Mouse (Mus musculus) CH12.LX (cell line): Measurements from ENCODE around the gene Cpne5. TPM values are rescaled to one million over a fixed set of nuclear protein-coding genes. Genes with fewer than 3 reads are reported as not detected.

ENCODE experiments used
- DNase-seq: peaks from one replicate; pipeline ENCODE4 v3.0.0-alpha.2; 2013; ENCODE audit errors: extremely low read depth
- H3K27ac ChIP-seq: 2 replicates; pipeline ENCODE4 v1.5.1; 2012; ENCODE audit warnings: low read depth, mild to moderate bottlenecking, control low read depth, moderate library complexity; ENCODE audit not compliant: insufficient read depth
- H3K27me3 ChIP-seq: replicated peaks from 2 replicates; pipeline ENCODE3; 2012; ENCODE audit warnings: inconsistent platforms
- H3K36me3 ChIP-seq, 2 experiments: replicated peaks in 1 of 2; 2 replicates each; pipeline versions ENCODE3 to v1.6.1; 2012; ENCODE audit warnings: inconsistent platforms in 1 of 2, low read length in 1 of 2, mild to moderate bottlenecking in 1 of 2, mixed read lengths in 1 of 2, moderate library complexity in 1 of 2; ENCODE audit not compliant: control insufficient read depth in 1 of 2, insufficient read depth in 1 of 2
- H3K4me1 ChIP-seq, 2 experiments: 2 replicates each; pipeline ENCODE4 v1.6.1; 2012; ENCODE audit warnings: inconsistent platforms in 1 of 2, moderate library complexity in 1 of 2; ENCODE audit not compliant: insufficient read depth in 2 of 2, control insufficient read depth in 1 of 2
- H3K4me2 ChIP-seq: 2 replicates; pipeline ENCODE4 v1.6.1; 2012; ENCODE audit warnings: low read depth, mild to moderate bottlenecking, control low read depth; ENCODE audit not compliant: poor library complexity, insufficient read depth, severe bottlenecking
- H3K4me3 ChIP-seq, 3 experiments: fragments of 150-350 bp in 1 of 3; sonication (generic) in 1 of 3; replicated peaks in 1 of 3; 2 replicates each; pipeline versions ENCODE3 to v1.5.1; 2011 to 2012; ENCODE audit warnings: low read depth in 2 of 3, low read length in 2 of 3, mild to moderate bottlenecking in 2 of 3, moderate library complexity in 2 of 3, control low read depth in 1 of 3, improper control_type of control experiment in 1 of 3, inconsistent platforms in 1 of 3, mixed read lengths in 1 of 3; ENCODE audit not compliant: poor library complexity in 1 of 3
- H3K79me2 ChIP-seq: replicated peaks from 2 replicates; pipeline ENCODE4 v1.6.1; 2012; ENCODE audit warnings: mild to moderate bottlenecking, moderate library complexity; ENCODE audit not compliant: control insufficient read depth, poor library complexity, insufficient read depth, severe bottlenecking; ENCODE audit errors: extremely low read depth
- H3K9ac ChIP-seq: 2 replicates; pipeline ENCODE4 v1.6.1; 2012; ENCODE audit warnings: low read depth, mild to moderate bottlenecking, control low read depth, moderate library complexity; ENCODE audit not compliant: insufficient read depth
- H3K9me3 ChIP-seq: replicated peaks from 2 replicates; pipeline ENCODE3; 2012; ENCODE audit warnings: low read length, inconsistent platforms, mixed read lengths
- BHLHE40 ChIP-seq: IDR thresholded peaks from 2 replicates; pipeline ENCODE4 v1.6.1; 2011; ENCODE audit warnings: mild to moderate bottlenecking, low read depth, low read length, improper control_type of control experiment
- CHD1 ChIP-seq: IDR thresholded peaks from 2 replicates; pipeline ENCODE4 v1.6.1; 2012; ENCODE audit warnings: low read depth, low read length, improper control_type of control experiment, inconsistent platforms
- CHD2 ChIP-seq: IDR thresholded peaks from 2 replicates; pipeline ENCODE4 v1.6.1; 2011; ENCODE audit warnings: low read length, improper control_type of control experiment
- ELF1 ChIP-seq: IDR thresholded peaks from 2 replicates; pipeline ENCODE4 v1.6.1; 2014; ENCODE audit warnings: low read depth, mild to moderate bottlenecking, inconsistent platforms, low read length, improper control_type of control experiment
- EP300 ChIP-seq: IDR thresholded peaks from 2 replicates; pipeline ENCODE4 v1.6.1; 2011; ENCODE audit warnings: low read length, improper control_type of control experiment
- ETS1 ChIP-seq: conservative IDR thresholded peaks from 2 replicates; pipeline ENCODE4 v1.6.1; 2012; ENCODE audit warnings: low read depth, mild to moderate bottlenecking, inconsistent platforms, low read length, improper control_type of control experiment, moderate library complexity
- GABPA ChIP-seq: IDR thresholded peaks from 2 replicates; pipeline ENCODE4 v1.6.1; 2012; ENCODE audit warnings: low read depth, low read length, improper control_type of control experiment, inconsistent platforms; ENCODE audit not compliant: insufficient replicate concordance
- HCFC1 ChIP-seq: IDR thresholded peaks from 2 replicates; pipeline ENCODE4 v1.6.1; 2012; ENCODE audit warnings: low read depth, mild to moderate bottlenecking, inconsistent platforms, low read length, improper control_type of control experiment
- IRF4 ChIP-seq: IDR thresholded peaks from 2 replicates; pipeline ENCODE4 v1.6.1; 2014; ENCODE audit warnings: low read depth, mild to moderate bottlenecking, inconsistent platforms, low read length, improper control_type of control experiment
- JUN ChIP-seq: IDR thresholded peaks from 2 replicates; pipeline ENCODE4 v1.6.1; 2011; ENCODE audit warnings: low read depth, mild to moderate bottlenecking, low read length, improper control_type of control experiment, moderate library complexity; ENCODE audit not compliant: insufficient read depth
- KAT2A ChIP-seq: IDR thresholded peaks from 2 replicates; pipeline ENCODE4 v1.6.1; 2012; ENCODE audit warnings: low read length, improper control_type of control experiment, inconsistent platforms; ENCODE audit not compliant: insufficient replicate concordance
- MAFK ChIP-seq: IDR thresholded peaks from 2 replicates; pipeline ENCODE4 v1.6.1; 2011; ENCODE audit warnings: low read length, improper control_type of control experiment; ENCODE audit not compliant: insufficient replicate concordance
- MAX ChIP-seq: IDR thresholded peaks from 2 replicates; pipeline ENCODE4 v1.6.1; 2011; ENCODE audit warnings: low read length, improper control_type of control experiment
- MAZ ChIP-seq: IDR thresholded peaks from 2 replicates; pipeline ENCODE4 v1.6.1; 2012; ENCODE audit warnings: low read depth, mild to moderate bottlenecking, inconsistent platforms, low read length, improper control_type of control experiment, moderate library complexity
- MYC ChIP-seq: IDR thresholded peaks from 2 replicates; pipeline ENCODE4 v1.6.1; 2011; ENCODE audit warnings: low read depth, mild to moderate bottlenecking, improper control_type of control experiment, low read length
- NELFE ChIP-seq: IDR thresholded peaks from 2 replicates; pipeline ENCODE4 v1.6.1; 2011; ENCODE audit warnings: low read depth, low read length, improper control_type of control experiment
- PAX5 ChIP-seq: IDR thresholded peaks from 2 replicates; pipeline ENCODE4 v1.6.1; 2012; ENCODE audit warnings: low read length, inconsistent platforms, mixed read lengths
- POLR2AphosphoS2 ChIP-seq: IDR thresholded peaks from 2 replicates; pipeline ENCODE4 v1.6.1; 2011; ENCODE audit warnings: low read depth, low read length, improper control_type of control experiment
- RAD21 ChIP-seq: IDR thresholded peaks from 2 replicates; pipeline ENCODE4 v1.6.1; 2011; ENCODE audit warnings: low read depth, mild to moderate bottlenecking, low read length, improper control_type of control experiment, moderate library complexity
- SIN3A ChIP-seq: IDR thresholded peaks from 2 replicates; pipeline ENCODE4 v1.6.1; 2012; ENCODE audit warnings: low read length, improper control_type of control experiment, inconsistent platforms
- SMC3 ChIP-seq: IDR thresholded peaks from 2 replicates; pipeline ENCODE4 v1.6.1; 2011; ENCODE audit warnings: low read depth, low read length, improper control_type of control experiment
- TBP ChIP-seq: conservative IDR thresholded peaks from 2 replicates; pipeline ENCODE4 v1.6.1; 2011; ENCODE audit warnings: low read depth, low read length, improper control_type of control experiment
- TCF12 ChIP-seq: IDR thresholded peaks from 2 replicates; pipeline ENCODE4 v1.6.1; 2014; ENCODE audit warnings: low read depth, mild to moderate bottlenecking, inconsistent platforms, low read length, improper control_type of control experiment
- USF1 ChIP-seq: IDR thresholded peaks from 2 replicates; pipeline ENCODE4 v1.6.1; 2014; ENCODE audit warnings: low read depth, mild to moderate bottlenecking, inconsistent platforms, low read length, improper control_type of control experiment
- USF2 ChIP-seq: conservative IDR thresholded peaks from 2 replicates; pipeline ENCODE4 v1.6.1; 2011; ENCODE audit warnings: low read depth, low read length, improper control_type of control experiment
- ZKSCAN1 ChIP-seq: IDR thresholded peaks from 2 replicates; pipeline ENCODE4 v1.6.1; 2012; ENCODE audit warnings: low read depth, inconsistent platforms, low read length, improper control_type of control experiment, borderline replicate concordance
- ZMIZ1 ChIP-seq: IDR thresholded peaks from 2 replicates; pipeline ENCODE4 v1.6.1; 2012; ENCODE audit warnings: low read depth, mild to moderate bottlenecking, inconsistent platforms, low read length, improper control_type of control experiment
- dilution Hi-C: fragments of 300-500 bp; cut with MboI; formaldehyde crosslinking; loops from 2 replicates; pipeline ENCODE4 v1.14.3; 2020; ENCODE audit warnings: low sequenced_read_pairs; ENCODE audit not compliant: extremely low pct_unique_long_range_greater_than_20kb, extremely low pct_ligation_motif_present
- in situ Hi-C: fragments of 300-500 bp; cut with MboI; formaldehyde crosslinking; loops from 3 replicates; pipeline ENCODE4 v1.14.3; 2019; ENCODE audit warnings: low sequenced_read_pairs, low pct_ligation_motif_present, low pct_unique_long_range_greater_than_20kb, mixed read lengths
- polyA plus RNA-seq: library from polyadenylated mRNA; unstranded; fragments of >175 nt; gene quantifications from 2 replicates; pipeline ENCODE4 v1.2.1, GENCODE M21; 2012; ENCODE audit warnings: low read depth; ENCODE audit not compliant: insufficient read length
- total RNA-seq, 2 experiments: library from RNA; depleted of rRNA; stranded (reverse); fragments of 300-350 nt in 1 of 2; fragments of >200 nt in 1 of 2; gene quantifications; 2 replicates each; pipeline ENCODE4 v1.2.3; 2012 to 2014

Gene Cpne5
- total and polyA plus RNA-seq, 3 experiments: 0.68 to 1.9 (median 1.3) TPM

DNA sequence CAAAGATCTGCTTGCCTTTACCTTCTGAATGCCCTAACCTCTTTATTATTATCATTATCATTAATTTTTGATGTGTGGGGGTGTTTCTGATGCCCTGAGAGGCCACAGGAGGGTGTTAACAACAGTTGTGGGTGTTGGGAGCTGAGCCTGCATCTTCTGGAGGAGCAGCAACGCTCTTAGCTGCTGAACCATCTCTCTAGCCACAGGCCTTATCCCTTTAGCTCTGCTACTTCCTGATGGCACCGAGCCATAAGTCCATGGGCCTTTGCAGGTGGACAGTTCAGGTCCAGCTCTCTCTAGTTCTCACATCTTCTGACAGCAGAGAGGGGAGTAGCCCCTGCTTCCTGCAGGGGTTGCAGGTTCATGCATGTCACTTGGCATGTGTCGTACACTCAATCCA, 96.4 kb downstream of the Cpne5 start:
- Histone ChIP-seq H3K4me3 (no peak overlapping the region), H3K4me2 (no peak overlapping the region), H3K9ac (no peak overlapping the region), H3K27me3 (peaks cover 10% of the 10 kb centered on the region), H3K27ac (no peak overlapping the region), H3K4me1 (peaks cover 26 to 33% of the 10 kb centered on the region in 2 experiments), H3K36me3 (no peaks in the 10 kb centered on the region), H3K9me3 (no peaks in the 10 kb centered on the region), H3K79me2 (no peaks in the 10 kb centered on the region)
- dilution Hi-C loops: no loop called here
- TF ChIP-seq IRF4 (no peak), MAZ (no peak), USF1 (no peak), USF2 (no peak), CHD1 (no peak), MAFK (no peak), EP300 (no peak), ELF1 (no peak), MAX (no peak), PAX5 (no peak), BHLHE40 (no peak), TBP (no peak), TCF12 (no peak), CHD2 (no peak), POLR2AphosphoS2 (no peak), ETS1 (no peak), RAD21 (no peak)
- DNase-seq: no peak
- in situ Hi-C loops: no loop called here

DNA sequence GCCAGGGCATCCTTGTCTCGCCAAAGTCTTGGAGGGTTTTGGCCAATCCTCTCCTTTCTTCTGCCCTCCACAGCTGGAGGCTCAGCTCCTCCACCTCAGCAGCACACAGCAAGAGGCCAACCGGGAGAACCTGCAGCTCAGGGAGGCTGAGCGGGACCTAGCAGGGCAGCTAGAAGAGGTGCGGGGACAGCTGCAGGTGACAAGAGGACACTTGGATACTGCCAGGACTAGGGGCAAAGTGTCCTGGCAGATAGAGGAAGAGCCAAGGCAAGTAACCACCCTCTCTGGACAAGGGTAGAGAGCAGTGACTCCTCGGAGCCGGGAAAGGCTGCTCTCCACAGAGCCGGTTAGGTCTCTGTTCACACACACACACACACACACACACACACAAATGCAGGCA, 100.1 kb downstream of the Cpne5 start:
- no peaks in the 10 kb centered on the region for H3K9me3 ChIP-seq
- in situ Hi-C loops (no loop called here), dilution Hi-C loops (no loop called here)
- no peak overlapping the region for H3K4me2 ChIP-seq
- H3K79me2 ChIP-seq: no peaks in the 10 kb centered on the region
- no peak overlapping the region for H3K9ac ChIP-seq
- H3K4me1 ChIP-seq: peaks cover 19 to 38% of the 10 kb centered on the region in 2 experiments
- H3K4me3 ChIP-seq: no peak overlapping the region
- no peaks in the 10 kb centered on the region for H3K36me3 ChIP-seq
- H3K27ac ChIP-seq: no peak overlapping the region
- DNase-seq: no peak
- peaks cover 2% of the 10 kb centered on the region for H3K27me3 ChIP-seq
- TF ChIP-seq NELFE: no peak
- TF ChIP-seq TBP: no peak
- TF ChIP-seq JUN: no peak
- TF ChIP-seq MAZ: no peak
- TF ChIP-seq ZKSCAN1: no peak
- TF ChIP-seq CHD2: no peak
- no peak for TF ChIP-seq MYC
- TF ChIP-seq PAX5: no peak
- no peak for TF ChIP-seq BHLHE40
- no peak for TF ChIP-seq MAFK
- TF ChIP-seq KAT2A: no peak
- no peak for TF ChIP-seq HCFC1
- no peak for TF ChIP-seq SMC3
- no peak for TF ChIP-seq GABPA
- no peak for TF ChIP-seq USF2
- TF ChIP-seq SIN3A: no peak
- TF ChIP-seq IRF4: no peak
- no peak for TF ChIP-seq ZMIZ1
